Mouse (Mus musculus): ENCODE measurements around the gene Trp53inp2. TPM values are rescaled to one million over a fixed set of nuclear protein-coding genes. Genes with fewer than 3 reads are reported as not detected.

Trp53inp2 gene
- polyA plus RNA-seq, 1 experiment from 2014 or later, result 6.6 TPM

- Histone ChIP-seq H3K27ac (ENCODE audit: low read depth, low read length) (peak within 1 kb of the TSS; percentile 66), H3K27me3 (replicated peaks; ENCODE audit: control insufficient read depth, insufficient read depth, low read length) (no peaks in the 10 kb centered on the region), H3K9ac (ENCODE audit: low read depth, low read length) (peak within 1 kb of the TSS; percentile 79), H3K36me3 (ENCODE audit: control insufficient read depth, insufficient read depth, low read length) (no peaks in the 10 kb centered on the region), H3K4me2 (peak within 1 kb of the TSS; percentile 76), H3K9me3 (ENCODE audit: control insufficient read depth, low read length) (no peaks in the 10 kb centered on the region), H3K4me3 (ENCODE audit: low read depth, low read length) (peak within 1 kb of the TSS; percentile 80), H3K4me1 (replicated peaks; ENCODE audit: control insufficient read depth, insufficient read depth, low read length) (peaks cover 20% of the 10 kb centered on the region)
- under 1% methylated on average over 38 of the region's 38 CpGs for WGBS
- DNase-seq (ENCODE audit: low spot score) (peak; percentile 81), ATAC-seq (replicated peaks; ENCODE audit: low FRiP score) (peak; percentile 98)
These were observed 23.8 kb upstream of the Trp53inp2 start, which contains the start of gene Pigu for GRCm38 (mm10) chr2:155356971-155357591. Pigu (minus strand) TSS chr2:155357430.

GRCm38 (mm10) chr2:155357686-155358399, 23.0 kb upstream of the Trp53inp2 start:
- Histone ChIP-seq H3K4me3 (ENCODE audit: low read depth, low read length) (peak overlapping the region; percentile 80), H3K36me3 (ENCODE audit: control insufficient read depth, insufficient read depth, low read length) (no peaks in the 10 kb centered on the region), H3K9ac (ENCODE audit: low read depth, low read length) (peak overlapping the region; percentile 65), H3K27me3 (replicated peaks; ENCODE audit: control insufficient read depth, insufficient read depth, low read length) (no peaks in the 10 kb centered on the region), H3K4me2 (peak overlapping the region; percentile 75), H3K4me1 (replicated peaks; ENCODE audit: control insufficient read depth, insufficient read depth, low read length) (peaks cover 18% of the 10 kb centered on the region), H3K27ac (ENCODE audit: low read depth, low read length) (peak overlapping the region; percentile 66), H3K9me3 (ENCODE audit: control insufficient read depth, low read length) (no peaks in the 10 kb centered on the region)
- 21% methylated on average over 14 of the region's 14 CpGs for WGBS
- DNase-seq (ENCODE audit: low spot score) (no peak), ATAC-seq (replicated peaks; ENCODE audit: low FRiP score) (peak; percentile 58)

GRCm38 (mm10) chr2:155367635-155368284, 13.1 kb upstream of the Trp53inp2 start:
- Histone ChIP-seq H3K4me1 (replicated peaks; ENCODE audit: control insufficient read depth, insufficient read depth, low read length) (0 out of 2 replicates have a peak, but pooled peaks cover 3% of the 10 kb centered on the region), H3K9me3 (ENCODE audit: control insufficient read depth, low read length) (no peaks in the 10 kb centered on the region), H3K27me3 (replicated peaks; ENCODE audit: control insufficient read depth, insufficient read depth, low read length) (no peaks in the 10 kb centered on the region), H3K4me3 (ENCODE audit: low read depth, low read length) (no peak overlapping the region), H3K4me2 (no peak overlapping the region), H3K36me3 (ENCODE audit: control insufficient read depth, insufficient read depth, low read length) (no peaks in the 10 kb centered on the region), H3K9ac (ENCODE audit: low read depth, low read length) (no peak overlapping the region), H3K27ac (ENCODE audit: low read depth, low read length) (no peak overlapping the region)
- ATAC-seq (replicated peaks; ENCODE audit: low FRiP score) (no peak), DNase-seq (ENCODE audit: low spot score) (no peak)
- WGBS, result 70% methylated on average over 7 of the region's 7 CpGs

- peak; percentile 31; the same call in 1 of the 2 replicates for ATAC-seq (replicated peaks; ENCODE audit: low FRiP score)
- Histone ChIP-seq H3K9me3 (ENCODE audit: control insufficient read depth, low read length) (no peaks in the 10 kb centered on the region), H3K27ac (ENCODE audit: low read depth, low read length) (no peak overlapping the region; the same call in 1 of the 2 replicates), H3K4me1 (replicated peaks; ENCODE audit: control insufficient read depth, insufficient read depth, low read length) (0 out of 2 replicates have a peak, but pooled peaks cover 3% of the 10 kb centered on the region), H3K4me2 (0 out of 2 replicates have a peak overlapping the region, but pooled peaks have one; percentile 16), H3K27me3 (replicated peaks; ENCODE audit: control insufficient read depth, insufficient read depth, low read length) (no peaks in the 10 kb centered on the region), H3K9ac (ENCODE audit: low read depth, low read length) (no peak overlapping the region), H3K4me3 (ENCODE audit: low read depth, low read length) (no peak overlapping the region), H3K36me3 (ENCODE audit: control insufficient read depth, insufficient read depth, low read length) (no peaks in the 10 kb centered on the region)
- DNase-seq (ENCODE audit: low spot score), result no peak
- WGBS, result 49% methylated on average over 7 of the region's 7 CpGs
These were observed 11.5 kb upstream of the Trp53inp2 start for GRCm38 (mm10) chr2:155369333-155369883.

GRCm38 (mm10) chr2:155372451-155372850, 8.4 kb upstream of the Trp53inp2 start:
- Histone ChIP-seq H3K36me3 (ENCODE audit: control insufficient read depth, insufficient read depth, low read length) (no peaks in the 10 kb centered on the region), H3K4me2 (no peak overlapping the region), H3K4me1 (replicated peaks; ENCODE audit: control insufficient read depth, insufficient read depth, low read length) (0 out of 2 replicates have a peak, but pooled peaks cover 3% of the 10 kb centered on the region), H3K9ac (ENCODE audit: low read depth, low read length) (no peak overlapping the region), H3K4me3 (ENCODE audit: low read depth, low read length) (no peak overlapping the region), H3K27ac (ENCODE audit: low read depth, low read length) (no peak overlapping the region), H3K9me3 (ENCODE audit: control insufficient read depth, low read length) (no peaks in the 10 kb centered on the region), H3K27me3 (replicated peaks; ENCODE audit: control insufficient read depth, insufficient read depth, low read length) (no peaks in the 10 kb centered on the region)
- WGBS, result 64% methylated on average over 4 of the region's 4 CpGs
- ATAC-seq (replicated peaks; ENCODE audit: low FRiP score), result no peak
- DNase-seq (ENCODE audit: low spot score), result no peak

- Histone ChIP-seq H3K9ac (ENCODE audit: low read depth, low read length) (no peak overlapping the region), H3K27me3 (replicated peaks; ENCODE audit: control insufficient read depth, insufficient read depth, low read length) (no peaks in the 10 kb centered on the region), H3K9me3 (ENCODE audit: control insufficient read depth, low read length) (no peaks in the 10 kb centered on the region), H3K4me3 (ENCODE audit: low read depth, low read length) (no peak overlapping the region), H3K36me3 (ENCODE audit: control insufficient read depth, insufficient read depth, low read length) (no peaks in the 10 kb centered on the region), H3K4me2 (no peak overlapping the region), H3K27ac (ENCODE audit: low read depth, low read length) (no peak overlapping the region), H3K4me1 (replicated peaks; ENCODE audit: control insufficient read depth, insufficient read depth, low read length) (0 out of 2 replicates have a peak, but pooled peaks cover 3% of the 10 kb centered on the region)
- no peak for ATAC-seq (replicated peaks; ENCODE audit: low FRiP score)
- no peak for DNase-seq (ENCODE audit: low spot score)
- WGBS, result 65% methylated on average over 1 of the region's 1 CpGs
These were observed 7.6 kb upstream of the Trp53inp2 start for GRCm38 (mm10) chr2:155373302-155373701.

- Histone ChIP-seq H3K4me3 (ENCODE audit: low read depth, low read length) (no peak overlapping the region), H3K9me3 (ENCODE audit: control insufficient read depth, low read length) (no peaks in the 10 kb centered on the region), H3K36me3 (ENCODE audit: control insufficient read depth, insufficient read depth, low read length) (no peaks in the 10 kb centered on the region), H3K27ac (ENCODE audit: low read depth, low read length) (no peak overlapping the region), H3K27me3 (replicated peaks; ENCODE audit: control insufficient read depth, insufficient read depth, low read length) (no peaks in the 10 kb centered on the region), H3K4me2 (no peak overlapping the region), H3K9ac (ENCODE audit: low read depth, low read length) (no peak overlapping the region), H3K4me1 (replicated peaks; ENCODE audit: control insufficient read depth, insufficient read depth, low read length) (0 out of 2 replicates have a peak, but pooled peaks cover 3% of the 10 kb centered on the region)
- WGBS, result 71% methylated on average over 1 of the region's 1 CpGs
- ATAC-seq (replicated peaks; ENCODE audit: low FRiP score) (no peak), DNase-seq (ENCODE audit: low spot score) (no peak)
These were observed 7.0 kb upstream of the Trp53inp2 start for GRCm38 (mm10) chr2:155373886-155374285.

GRCm38 (mm10) chr2:155374521-155374920, 6.3 kb upstream of the Trp53inp2 start:
- Histone ChIP-seq H3K36me3 (ENCODE audit: control insufficient read depth, insufficient read depth, low read length) (no peaks in the 10 kb centered on the region), H3K4me1 (replicated peaks; ENCODE audit: control insufficient read depth, insufficient read depth, low read length) (no peaks in the 10 kb centered on the region), H3K27ac (ENCODE audit: low read depth, low read length) (no peak overlapping the region), H3K9ac (ENCODE audit: low read depth, low read length) (no peak overlapping the region), H3K4me3 (ENCODE audit: low read depth, low read length) (no peak overlapping the region), H3K27me3 (replicated peaks; ENCODE audit: control insufficient read depth, insufficient read depth, low read length) (peaks cover 3% of the 10 kb centered on the region; the same call in 1 of the 2 replicates), H3K9me3 (ENCODE audit: control insufficient read depth, low read length) (no peaks in the 10 kb centered on the region), H3K4me2 (no peak overlapping the region)
- ATAC-seq (replicated peaks; ENCODE audit: low FRiP score) (no peak), DNase-seq (ENCODE audit: low spot score) (no peak)
